Mouse (Mus musculus): ENCODE results near the gene Itgb1bp1.

The Itgb1bp1 gene

GRCm38 (mm10) chr12:21241965-21242364 lies 44.1 kb downstream of the Itgb1bp1 start:
- no peak for DNase-seq

- no peak for DNase-seq
These were observed 51.5 kb downstream of the Itgb1bp1 start for GRCm38 (mm10) chr12:21234560-21234959.

GRCm38 (mm10) chr12:21233727-21234126 lies 52.4 kb downstream of the Itgb1bp1 start:
- DNase-seq = no peak

- DNase-seq = no peak
These were observed 56.8 kb downstream of the Itgb1bp1 start for GRCm38 (mm10) chr12:21229076-21229918.

- no peak for DNase-seq
These were observed 57.4 kb downstream of the Itgb1bp1 start for GRCm38 (mm10) chr12:21228650-21229049.

GRCm38 (mm10) chr12:21227076-21227980 lies 58.8 kb downstream of the Itgb1bp1 start:
- DNase-seq = peak; percentile 35

- DNase-seq = no peak
These were observed 59.8 kb downstream of the Itgb1bp1 start for GRCm38 (mm10) chr12:21226316-21226715.

- no peak for DNase-seq
These were observed 60.7 kb downstream of the Itgb1bp1 start for GRCm38 (mm10) chr12:21225358-21225757.

- DNase-seq = no peak
These were observed 62.2 kb downstream of the Itgb1bp1 start for GRCm38 (mm10) chr12:21223923-21224322.

- no peak for DNase-seq
These were observed 65.5 kb downstream of the Itgb1bp1 start for GRCm38 (mm10) chr12:21220596-21220995.

GRCm38 (mm10) chr12:21217776-21218444 lies 68.2 kb downstream of the Itgb1bp1 start:
- DNase-seq = no peak

- DNase-seq = no peak
These were observed 71.4 kb downstream of the Itgb1bp1 start for GRCm38 (mm10) chr12:21214551-21215165.

- no peak for DNase-seq
These were observed 73.2 kb downstream of the Itgb1bp1 start for GRCm38 (mm10) chr12:21212876-21213275.

- DNase-seq = no peak
These were observed 76.8 kb downstream of the Itgb1bp1 start for GRCm38 (mm10) chr12:21209273-21209672.

GRCm38 (mm10) chr12:21208172-21208795 lies 77.8 kb downstream of the Itgb1bp1 start:
- no peak for DNase-seq

- no peak for DNase-seq
These were observed 78.7 kb downstream of the Itgb1bp1 start for GRCm38 (mm10) chr12:21207422-21207821.

- DNase-seq = no peak
These were observed 80.3 kb downstream of the Itgb1bp1 start for GRCm38 (mm10) chr12:21205799-21206198.

GRCm38 (mm10) chr12:21204701-21205312 lies 81.3 kb downstream of the Itgb1bp1 start:
- DNase-seq = peak; percentile 18

- no peak for DNase-seq
These were observed 84.4 kb downstream of the Itgb1bp1 start for GRCm38 (mm10) chr12:21201485-21202269.

GRCm38 (mm10) chr12:21200613-21201012 lies 85.5 kb downstream of the Itgb1bp1 start:
- DNase-seq = no peak

GRCm38 (mm10) chr12:21196420-21196819 lies 89.7 kb downstream of the Itgb1bp1 start:
- no peak for DNase-seq
